Mouse (Mus musculus): ENCODE results near the gene 2310009B15Rik. TPM values are rescaled to one million over a fixed set of nuclear protein-coding genes. Genes with fewer than 3 reads are reported as not detected.
A peak's percentile ranks its signal among the peaks of the same experiment; 100 is the strongest.
"Not testable (repeated sequence)": the region's sequence is repeated elsewhere in the genome, so short reads cannot be mapped to it uniquely, and the experiment has no call there.

The 2310009B15Rik gene
- 19.1 and 20.4 TPM in 2 replicates for polyA plus RNA-seq (2016; fragmentation: Nextera tagmentation; extraction: Ambion mirVana)

- H3K4me3 ChIP-seq: peak within 1 kb of the TSS; percentile 58
- not testable (repeated sequence) for H3K27me3 ChIP-seq (replicated peaks); H3K9me3 ChIP-seq (replicated peaks); H3K36me3 ChIP-seq
- peak within 1 kb of the TSS; percentile 60; the same call in 1 of the 2 replicates for H3K27ac ChIP-seq
- WGBS (ENCODE audit: insufficient replicate concordance): under 1% methylated on average over 51 of the region's 79 CpGs
- ATAC-seq: peak; percentile 99
- peak within 1 kb of the TSS; percentile 63 for H3K4me2 ChIP-seq
- H3K4me1 ChIP-seq: peaks cover 14% of the 10 kb centered on the region
- H3K9ac ChIP-seq: peak within 1 kb of the TSS; percentile 55
Measured at GRCm38 (mm10) chr1:138856101-138856950, at the start of gene 2310009B15Rik. 2310009B15Rik (minus strand) TSS chr1:138856852.

GRCm38 (mm10) chr1:138906256-138906655 lies 49.6 kb upstream of the 2310009B15Rik start:
- no peak overlapping the region for H3K9ac ChIP-seq
- H3K4me2 ChIP-seq: no peak overlapping the region
- no peaks in the 10 kb centered on the region for H3K27me3 ChIP-seq (replicated peaks)
- no peak overlapping the region for H3K27ac ChIP-seq
- ATAC-seq: no peak
- no peaks in the 10 kb centered on the region for H3K9me3 ChIP-seq (replicated peaks)
- H3K36me3 ChIP-seq: no peaks in the 10 kb centered on the region
- H3K4me1 ChIP-seq: no peaks in the 10 kb centered on the region
- 50% methylated on average over 3 of the region's 3 CpGs for WGBS (ENCODE audit: insufficient replicate concordance)
- no peak overlapping the region for H3K4me3 ChIP-seq

DNA sequence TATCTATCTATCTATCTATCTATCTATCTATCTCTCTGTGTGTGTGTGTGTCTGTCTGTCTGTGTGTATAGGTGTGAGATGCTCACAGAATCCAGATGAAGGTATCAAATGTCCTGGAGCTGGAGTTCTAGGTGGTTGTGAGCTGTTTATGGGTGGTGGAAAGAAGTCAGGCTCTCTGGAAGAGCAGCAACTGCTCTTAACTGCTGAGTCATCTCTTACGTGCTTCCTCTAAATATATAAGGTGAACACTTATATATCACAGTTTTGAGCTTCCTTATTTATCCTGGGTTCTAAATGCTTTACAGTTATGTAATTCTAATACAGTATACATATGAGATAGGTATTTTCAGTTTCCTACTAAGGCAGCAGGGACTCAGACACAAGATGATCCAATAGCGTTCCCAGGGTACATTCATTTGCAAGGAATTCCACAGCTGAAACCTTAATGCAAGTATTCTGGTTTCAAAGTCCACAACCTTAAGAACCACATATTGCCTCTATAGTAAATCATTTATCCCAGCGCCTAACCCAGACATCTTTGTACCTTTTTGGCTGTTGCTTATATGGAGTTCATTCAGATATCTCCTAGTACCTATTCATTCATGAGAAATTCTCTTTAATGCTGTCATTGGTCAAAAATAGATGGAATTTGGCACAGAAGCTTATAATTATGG lies 48.6 kb upstream of the 2310009B15Rik start:
- no peaks in the 10 kb centered on the region for H3K4me1 ChIP-seq
- ATAC-seq: no peak
- no peaks in the 10 kb centered on the region for H3K36me3 ChIP-seq
- H3K9ac ChIP-seq: no peak overlapping the region
- H3K9me3 ChIP-seq (replicated peaks): no peaks in the 10 kb centered on the region
- H3K27me3 ChIP-seq (replicated peaks): no peaks in the 10 kb centered on the region
- H3K4me2 ChIP-seq: no peak overlapping the region
- H3K4me3 ChIP-seq: no peak overlapping the region
- WGBS (ENCODE audit: insufficient replicate concordance): 76% methylated on average over 3 of the region's 3 CpGs
- H3K27ac ChIP-seq: no peak overlapping the region

DNA sequence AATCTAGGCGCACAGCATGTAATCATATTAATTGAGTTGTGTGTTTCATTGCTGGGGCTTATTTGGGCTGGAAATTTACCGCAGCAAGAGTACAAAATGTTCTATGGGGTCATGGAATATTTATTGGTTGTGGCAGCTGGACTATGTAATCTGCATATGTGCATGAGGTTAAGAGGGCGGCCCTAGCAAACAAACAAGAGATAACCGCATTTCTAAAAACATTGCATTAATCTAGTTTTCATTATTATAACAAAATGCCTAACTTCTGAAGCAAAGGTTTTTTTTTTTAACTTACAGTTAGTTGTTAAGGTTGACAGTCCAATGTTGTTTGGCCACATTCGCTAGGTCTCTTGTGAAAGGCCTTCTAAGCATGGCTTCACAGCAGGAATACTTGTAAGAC lies 47.2 kb upstream of the 2310009B15Rik start:
- Histone ChIP-seq H3K9me3 (replicated peaks) (no peaks in the 10 kb centered on the region), H3K27ac (no peak overlapping the region), H3K27me3 (replicated peaks) (no peaks in the 10 kb centered on the region), H3K4me2 (no peak overlapping the region), H3K4me1 (no peaks in the 10 kb centered on the region), H3K9ac (no peak overlapping the region), H3K36me3 (no peaks in the 10 kb centered on the region), H3K4me3 (no peak overlapping the region)
- ATAC-seq: no peak
- WGBS (ENCODE audit: insufficient replicate concordance): 77% methylated on average over 5 of the region's 5 CpGs

DNA sequence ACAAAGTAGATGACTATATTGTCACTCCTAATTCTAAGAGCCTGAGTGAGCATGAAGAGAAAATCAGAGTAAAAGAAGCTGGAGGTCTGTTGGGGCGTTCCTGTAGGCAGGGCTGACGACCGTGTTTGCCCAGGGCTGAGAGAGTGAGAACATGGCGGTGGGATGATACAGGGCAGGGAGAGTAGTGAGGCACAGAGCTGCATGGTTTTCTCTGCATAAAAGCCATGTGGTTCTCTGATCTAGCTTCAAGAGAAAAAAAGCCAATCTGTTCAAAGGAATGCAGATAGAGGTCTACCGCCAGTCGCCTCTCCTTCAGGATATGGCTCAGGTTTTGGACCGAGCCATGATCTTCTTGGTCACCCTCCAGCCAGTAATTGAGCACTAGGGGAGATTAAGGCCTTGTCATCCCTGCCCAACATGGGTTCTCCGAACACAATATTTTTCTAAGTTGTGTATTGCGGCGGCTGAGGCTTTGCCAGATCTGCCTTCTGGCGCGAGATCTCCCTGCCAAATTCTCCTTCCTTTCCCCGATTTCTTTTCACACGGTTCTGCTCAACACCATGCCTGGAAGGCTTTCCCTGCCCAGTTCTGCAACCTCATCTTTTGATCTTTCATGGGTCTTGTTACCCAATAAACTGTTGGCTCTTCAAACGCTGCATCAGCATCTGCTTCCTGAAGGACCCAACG lies 44.9 kb upstream of the 2310009B15Rik start:
- Histone ChIP-seq H3K9me3 (replicated peaks) (no peaks in the 10 kb centered on the region), H3K9ac (no peak overlapping the region), H3K4me3 (no peak overlapping the region), H3K4me1 (no peaks in the 10 kb centered on the region), H3K27me3 (replicated peaks) (no peaks in the 10 kb centered on the region), H3K36me3 (no peaks in the 10 kb centered on the region), H3K4me2 (no peak overlapping the region), H3K27ac (no peak overlapping the region)
- no peak for ATAC-seq
- WGBS (ENCODE audit: insufficient replicate concordance): 77% methylated on average over 16 of the region's 16 CpGs

DNA sequence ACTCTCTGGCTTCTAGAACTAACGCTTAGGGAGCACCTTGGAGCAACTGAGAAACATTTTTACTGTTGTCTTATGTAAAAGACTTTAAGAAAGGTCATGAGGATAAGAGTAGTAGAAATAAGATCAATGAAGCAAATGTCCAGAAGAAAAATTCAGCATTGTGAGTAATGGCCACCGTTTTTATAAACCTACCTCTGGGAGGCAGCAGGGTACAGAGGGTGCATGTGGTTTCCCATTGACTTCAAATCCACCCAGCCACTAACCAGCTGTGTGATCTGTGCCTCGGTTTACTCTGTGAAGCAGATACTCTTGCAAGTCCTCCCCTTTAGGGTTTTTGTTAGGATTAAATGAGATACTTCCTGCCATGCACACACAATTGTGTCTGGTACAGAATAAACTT lies 39.4 kb upstream of the 2310009B15Rik start:
- Histone ChIP-seq H3K27ac (no peak overlapping the region), H3K27me3 (replicated peaks) (no peaks in the 10 kb centered on the region), H3K4me2 (no peak overlapping the region), H3K4me3 (no peak overlapping the region), H3K9me3 (replicated peaks) (no peaks in the 10 kb centered on the region), H3K9ac (no peak overlapping the region), H3K36me3 (no peaks in the 10 kb centered on the region), H3K4me1 (no peaks in the 10 kb centered on the region)
- ATAC-seq: no peak
- WGBS (ENCODE audit: insufficient replicate concordance): 54% methylated on average over 3 of the region's 3 CpGs

DNA sequence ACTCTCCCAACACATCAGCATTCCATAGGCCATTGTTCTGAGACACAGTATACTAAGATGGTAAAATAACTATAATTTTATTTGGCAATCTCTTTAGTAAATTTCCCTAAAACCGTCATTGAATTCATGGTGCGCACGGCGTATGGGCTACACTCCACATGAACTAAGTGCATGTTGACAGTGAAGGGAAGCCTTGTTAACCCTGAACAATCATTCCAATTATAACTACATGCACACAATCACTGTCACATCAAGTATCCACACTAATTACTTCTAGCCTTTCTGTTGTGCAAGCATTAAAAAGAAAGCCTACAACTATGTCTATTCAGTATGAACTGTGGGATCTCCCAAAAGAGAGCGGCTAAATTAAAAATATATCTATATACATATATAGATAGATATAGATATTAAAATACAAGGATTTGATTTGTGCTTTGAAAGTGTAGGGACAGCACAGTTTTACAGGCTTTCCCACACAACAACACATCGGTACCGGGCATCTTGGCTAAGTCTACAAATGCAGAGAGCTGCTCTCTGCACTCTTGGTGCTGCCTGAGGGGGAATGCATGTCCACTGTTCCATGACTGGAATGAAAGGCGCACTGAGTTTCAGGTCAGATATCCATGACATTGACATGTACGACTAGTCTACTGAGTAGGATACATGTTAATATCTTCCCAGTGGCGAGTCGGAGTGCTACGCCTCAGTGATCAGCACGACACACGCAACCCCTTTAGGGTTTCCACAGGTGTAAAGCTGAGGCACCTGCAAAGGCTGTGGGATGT lies 21.0 kb upstream of the 2310009B15Rik start:
- no peaks in the 10 kb centered on the region for H3K9me3 ChIP-seq (replicated peaks)
- 88% methylated on average over 14 of the region's 14 CpGs for WGBS (ENCODE audit: insufficient replicate concordance)
- H3K9ac ChIP-seq: no peak overlapping the region
- H3K36me3 ChIP-seq: no peaks in the 10 kb centered on the region
- H3K27me3 ChIP-seq (replicated peaks): no peaks in the 10 kb centered on the region
- H3K4me1 ChIP-seq: no peaks in the 10 kb centered on the region
- no peak overlapping the region for H3K27ac ChIP-seq
- ATAC-seq: no peak
- no peak overlapping the region for H3K4me2 ChIP-seq
- H3K4me3 ChIP-seq: no peak overlapping the region

DNA sequence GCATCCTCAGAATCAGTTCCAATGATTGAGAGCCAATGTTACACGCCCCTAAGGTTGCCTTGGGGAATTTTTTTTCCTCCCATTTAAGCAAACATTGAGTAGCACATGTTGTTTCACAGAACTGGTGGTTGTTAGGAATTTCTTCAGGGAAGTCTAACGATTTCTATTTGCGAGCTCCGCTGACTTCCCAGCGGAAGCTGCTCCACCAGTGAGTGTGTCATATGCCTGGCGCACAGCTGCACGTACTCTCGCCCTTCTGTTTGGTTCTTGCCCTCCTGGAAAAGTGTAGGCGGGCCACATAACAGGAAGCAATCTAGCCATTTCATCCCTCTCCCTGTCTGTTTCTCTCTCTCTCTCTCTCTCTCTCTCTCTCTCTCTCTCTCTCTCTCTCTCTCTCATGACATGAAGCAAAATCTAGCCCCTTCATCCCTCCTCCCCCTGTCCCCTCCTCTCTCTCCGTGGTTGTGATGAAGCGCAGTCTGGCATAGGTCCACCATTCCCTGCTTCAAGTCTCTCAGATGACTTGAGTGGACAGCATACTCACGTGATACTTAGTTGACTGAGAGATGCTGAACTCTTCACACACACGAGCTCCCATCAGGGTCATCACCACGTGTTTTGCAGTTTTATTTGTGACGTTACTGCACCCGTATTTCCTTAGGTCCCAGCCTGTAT lies 19.9 kb upstream of the 2310009B15Rik start:
- WGBS (ENCODE audit: insufficient replicate concordance): 65% methylated on average over 16 of the region's 16 CpGs
- no peaks in the 10 kb centered on the region for H3K27me3 ChIP-seq (replicated peaks)
- ATAC-seq: no peak
- no peak overlapping the region for H3K4me3 ChIP-seq
- no peaks in the 10 kb centered on the region for H3K9me3 ChIP-seq (replicated peaks)
- no peaks in the 10 kb centered on the region for H3K4me1 ChIP-seq
- no peak overlapping the region for H3K27ac ChIP-seq
- no peak overlapping the region for H3K4me2 ChIP-seq
- no peaks in the 10 kb centered on the region for H3K36me3 ChIP-seq
- H3K9ac ChIP-seq: no peak overlapping the region

DNA sequence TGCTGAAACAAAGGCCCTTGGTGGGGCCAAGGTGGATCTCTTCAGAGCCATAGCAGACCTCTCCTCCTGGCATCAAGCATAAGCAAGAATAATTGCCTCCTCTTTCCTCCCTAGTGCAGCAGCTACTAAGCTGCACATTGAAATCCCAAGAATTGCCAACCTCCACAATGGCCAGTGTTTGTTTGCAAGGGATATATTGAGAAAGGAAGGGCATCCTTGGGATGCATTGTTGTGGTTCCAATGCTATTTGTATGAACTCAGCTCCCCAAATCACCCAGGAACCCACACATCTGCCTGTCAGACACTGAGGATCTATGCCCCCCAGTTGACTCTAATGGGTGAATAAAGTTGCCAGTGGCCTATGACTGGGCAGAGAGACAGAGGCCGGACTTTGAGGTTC lies 5.8 kb downstream of the 2310009B15Rik start:
- no peak for ATAC-seq
- WGBS (ENCODE audit: insufficient replicate concordance): 63% methylated on average over 1 of the region's 1 CpGs
- peaks cover 58% of the 10 kb centered on the region for H3K27me3 ChIP-seq (replicated peaks)

DNA sequence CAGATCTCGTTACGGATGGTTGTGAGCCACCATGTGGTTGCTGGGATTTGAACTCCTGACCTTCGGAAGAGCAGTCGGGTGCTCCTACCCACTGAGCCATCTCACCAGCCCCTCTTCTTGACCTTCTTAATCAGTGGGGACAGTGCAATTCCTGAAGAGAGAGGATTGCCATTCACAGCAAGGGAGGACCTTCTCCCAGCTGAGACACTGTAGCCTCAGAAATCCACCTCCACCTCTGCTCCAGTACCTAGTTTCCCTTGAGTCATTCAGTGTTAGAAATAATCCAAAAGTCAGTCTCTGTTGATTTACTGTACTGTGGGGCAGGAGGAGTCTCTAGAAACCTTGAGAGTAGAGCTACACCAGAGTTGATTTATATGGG lies 6.5 kb downstream of the 2310009B15Rik start:
- WGBS (ENCODE audit: insufficient replicate concordance): 71% methylated on average over 2 of the region's 4 CpGs
- H3K4me1 ChIP-seq: peaks cover 14% of the 10 kb centered on the region
- H3K9ac ChIP-seq: no peak overlapping the region
- H3K4me2 ChIP-seq: no peak overlapping the region
- H3K9me3 ChIP-seq (replicated peaks): no peaks in the 10 kb centered on the region
- H3K36me3 ChIP-seq: 0 out of 2 replicates have a peak, but pooled peaks cover 5% of the 10 kb centered on the region
- peaks cover 65% of the 10 kb centered on the region for H3K27me3 ChIP-seq (replicated peaks)
- H3K27ac ChIP-seq: no peak overlapping the region
- no peak overlapping the region for H3K4me3 ChIP-seq
- ATAC-seq: no peak

More for the DNA sequence above, 5.8 kb downstream of the 2310009B15Rik start:
- Histone ChIP-seq H3K27ac (no peak overlapping the region), H3K4me1 (peaks cover 18% of the 10 kb centered on the region), H3K4me3 (no peak overlapping the region), H3K9ac (no peak overlapping the region), H3K4me2 (no peak overlapping the region), H3K36me3 (0 out of 2 replicates have a peak, but pooled peaks cover 5% of the 10 kb centered on the region), H3K9me3 (replicated peaks) (no peaks in the 10 kb centered on the region)

GRCm38 (mm10) chr1:138849531-138850160 lies 7.0 kb downstream of the 2310009B15Rik start:
- Histone ChIP-seq H3K27ac (no peak overlapping the region), H3K4me1 (peaks cover 10% of the 10 kb centered on the region; the same call in 1 of the 2 replicates), H3K27me3 (replicated peaks) (peaks cover 70% of the 10 kb centered on the region), H3K36me3 (0 out of 2 replicates have a peak, but pooled peaks cover 3% of the 10 kb centered on the region), H3K9me3 (replicated peaks) (no peaks in the 10 kb centered on the region), H3K9ac (no peak overlapping the region), H3K4me3 (no peak overlapping the region), H3K4me2 (no peak overlapping the region)
- 8% methylated on average over 8 of the region's 8 CpGs for WGBS (ENCODE audit: insufficient replicate concordance)
- ATAC-seq: no peak
